Comparison of ENCODE assay signal across 9 mouse cellular contexts in genomic region chr14:102805936-102806923, GRCm38 (mm10).
A peak's percentile ranks its signal among the peaks of the same experiment; 100 is the strongest.
DNase-seq lines count a peak whose midpoint lies in the region; ATAC-seq and TF ChIP-seq lines count a peak whose summit lies in the region.
"Had no signal": no experiment of that assay in that cellular context is flagged by ENCODE, and none has a peak within 500 bp of the region (broad histone marks: within the 10 kb centered on the region; RNA-seq: fewer than 3 reads in every experiment).

No protein-coding gene starts in this region.

- TF ChIP-seq CTCF in bone marrow macrophage, adult 2 months (IDR thresholded peaks at IDR 0.05; ENCODE audit: low read depth, low read length): no peak

- TF ChIP-seq POLR2A in bone marrow macrophage, adult 2 months (IDR thresholded peaks at IDR 0.05; ENCODE audit: borderline replicate concordance, low read depth, low read length): no peak

- 11% methylated on average over 21 of the region's 21 CpGs for WGBS in macrophage (ENCODE audit: missing documents)

- ATAC-seq in cerebellum, adult (ENCODE audit: insufficient number of reproducible peaks, low FRiP score, low TSS enrichment): no peak

- peak overlapping the region; percentile 34 for H3K4me3 ChIP-seq in bone marrow macrophage, adult 2 months (ENCODE audit: insufficient read depth, low read length)
- peak overlapping the region; percentile 6; the same call in 1 of the 2 replicates for H3K4me3 ChIP-seq in macrophage (ENCODE audit: inconsistent target)
- H3K4me3 ChIP-seq: limb, embryonic 12.5 days had no signal

- peaks cover 29% of the 10 kb centered on the region for H3K4me1 ChIP-seq in bone marrow macrophage, adult 2 months (ENCODE audit: control insufficient read depth, insufficient read depth, low read length)

- DNase-seq in cerebellum, postnatal 10 days: peak; percentile 46 to 47
- DNase-seq in 3134 (ENCODE audit: extremely low read depth, insufficient read length, low spot score): peak; percentile 11
- peak; percentile 55 to 69 for DNase-seq in heart, adult 9 months (ENCODE audit: low spot score in 2 of 2)
- peak; percentile 62 to 64 for DNase-seq in kidney, postnatal 36 days
- peak; percentile 45 for DNase-seq in thymus, postnatal 36 days

- peak overlapping the region; percentile 77 for H3K27ac ChIP-seq in bone marrow macrophage, adult 2 months (ENCODE audit: insufficient read depth, low read depth, low read length)
- H3K27ac ChIP-seq in macrophage: peak overlapping the region; percentile 88
- H3K27ac ChIP-seq: limb, embryonic 12.5 days had no signal

- no peaks in the 10 kb centered on the region for H3K36me3 ChIP-seq in macrophage (ENCODE audit: inconsistent target)
- H3K36me3 ChIP-seq: limb, embryonic 12.5 days had no signal

- no peaks in the 10 kb centered on the region for H3K79me2 ChIP-seq in macrophage (ENCODE audit: inconsistent target)

Comparison
In these comparisons a context has a peak if more than half of its experiments do, and no peak if none do; other contexts are left out.
1. DNase-seq: peak in every context shown above with its lines; median percentile 63 in kidney, postnatal 36 days; 62 in heart, adult 9 months; 46 in cerebellum, postnatal 10 days; 45 in thymus, postnatal 36 days; 11 in 3134.